ENCODE assay signal across 9 mouse cellular contexts in the genomic region with DNA sequence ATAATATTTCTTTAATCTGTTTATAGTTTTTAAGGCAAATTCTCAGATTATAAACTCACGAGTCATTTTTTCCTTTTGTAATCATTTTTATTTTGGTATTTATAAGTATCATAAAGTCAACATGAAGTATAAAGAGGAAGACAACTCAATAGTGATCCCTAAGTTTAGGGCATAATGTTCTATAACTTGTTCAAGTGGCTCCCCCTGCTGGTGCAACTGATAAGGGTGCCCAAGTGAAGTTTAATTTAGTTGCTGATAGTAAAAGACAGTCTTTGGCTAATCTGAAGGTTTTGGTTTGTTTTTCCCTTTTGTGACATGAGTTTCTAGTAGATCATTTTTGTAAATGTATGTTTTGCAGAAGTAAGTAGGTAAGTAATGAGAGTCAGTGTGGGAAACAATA. TPM values are rescaled to one million over a fixed set of nuclear protein-coding genes. Genes with fewer than 3 reads are reported as not detected.
A peak's percentile ranks its signal among the peaks of the same experiment; 100 is the strongest.
DNase-seq lines count a peak whose midpoint lies in the region; ATAC-seq and TF ChIP-seq lines count a peak whose summit lies in the region.
"Had no signal": no experiment of that assay in that cellular context is flagged by ENCODE, and none has a peak within 500 bp of the region (broad histone marks: within the 10 kb centered on the region; RNA-seq: fewer than 3 reads in every experiment).

No protein-coding gene starts in this region.

- WGBS in liver, adult 2 months: 28% methylated on average over 1 of the region's 1 CpGs
- 34% methylated on average over 1 of the region's 1 CpGs for WGBS in liver, embryonic 11.5 days
- 38% methylated on average over 1 of the region's 1 CpGs for WGBS in embryonic facial prominence, embryonic 10.5 days
- WGBS in limb, embryonic 14.5 days: 38% methylated on average over 1 of the region's 1 CpGs

- no peaks in the 10 kb centered on the region for H3K27me3 ChIP-seq in liver, adult 2 months (ENCODE audit: control insufficient read depth, insufficient read depth, low read length)
- H3K27me3 ChIP-seq in liver, embryonic 11.5 days (replicated peaks; ENCODE audit: control insufficient read depth, insufficient read depth, low read length): no peaks in the 10 kb centered on the region
- H3K27me3 ChIP-seq in embryonic facial prominence, embryonic 10.5 days (replicated peaks; ENCODE audit: low read depth, poor library complexity, severe bottlenecking): no peaks in the 10 kb centered on the region
- no peaks in the 10 kb centered on the region for H3K27me3 ChIP-seq in limb, embryonic 14.5 days (ENCODE audit: control insufficient read depth, insufficient read depth, low read length)
- H3K27me3 ChIP-seq: stomach, embryonic 15.5 days had no signal

- no peak overlapping the region for H3K4me2 ChIP-seq in liver, embryonic 11.5 days
- no peak overlapping the region for H3K4me2 ChIP-seq in limb, embryonic 14.5 days (replicated peaks; ENCODE audit: low read depth, low read length, severe bottlenecking)
- H3K4me2 ChIP-seq: stomach, embryonic 15.5 days had no signal

- peaks cover 18% of the 10 kb centered on the region for H3K36me3 ChIP-seq in liver, adult 2 months (ENCODE audit: control insufficient read depth, insufficient read depth, low read length)
- H3K36me3 ChIP-seq in liver, embryonic 11.5 days (ENCODE audit: control insufficient read depth, insufficient read depth, low read length): peaks cover 7% of the 10 kb centered on the region
- H3K36me3 ChIP-seq in embryonic facial prominence, embryonic 10.5 days (replicated peaks): peaks cover 73% of the 10 kb centered on the region
- peaks cover 56% of the 10 kb centered on the region for H3K36me3 ChIP-seq in limb, embryonic 14.5 days (ENCODE audit: control insufficient read depth, insufficient read depth, low read length)

- H3K9ac ChIP-seq in liver, adult 2 months (ENCODE audit: low read depth, low read length): no peak overlapping the region
- H3K9ac ChIP-seq in liver, embryonic 11.5 days (ENCODE audit: low read depth, low read length): no peak overlapping the region
- no peak overlapping the region for H3K9ac ChIP-seq in limb, embryonic 14.5 days (ENCODE audit: low read depth, low read length, severe bottlenecking)
- H3K9ac ChIP-seq: stomach, embryonic 15.5 days had no signal

- no peaks in the 10 kb centered on the region for H3K9me3 ChIP-seq in liver, embryonic 11.5 days (ENCODE audit: control insufficient read depth, low read length)
- H3K9me3 ChIP-seq in embryonic facial prominence, embryonic 10.5 days: no peaks in the 10 kb centered on the region
- H3K9me3 ChIP-seq in limb, embryonic 14.5 days (ENCODE audit: control insufficient read depth, low read length): no peaks in the 10 kb centered on the region
- H3K9me3 ChIP-seq: stomach, embryonic 15.5 days had no signal

- no peaks in the 10 kb centered on the region for H3K79me2 ChIP-seq in liver, adult 2 months (ENCODE audit: control insufficient read depth, insufficient read depth, low read length)

- H3K27ac ChIP-seq in liver, adult 2 months (replicated peaks; ENCODE audit: insufficient read depth, low read depth, low read length): no peak overlapping the region
- H3K27ac ChIP-seq in liver, embryonic 11.5 days (ENCODE audit: low read depth, low read length): no peak overlapping the region
- H3K27ac ChIP-seq in embryonic facial prominence, embryonic 10.5 days (replicated peaks): no peak overlapping the region
- no peak overlapping the region for H3K27ac ChIP-seq in limb, embryonic 14.5 days (replicated peaks; ENCODE audit: low read depth, low read length)
- H3K27ac ChIP-seq: stomach, embryonic 15.5 days had no signal

- no peak for TF ChIP-seq CTCF in liver, adult 2 months (IDR thresholded peaks at IDR 0.05; ENCODE audit: low read depth, low read length)

- no peak for TF ChIP-seq POLR2A in liver, adult 2 months (IDR thresholded peaks at IDR 0.05; ENCODE audit: extremely low read depth, insufficient read depth, low read length)
- no peak for TF ChIP-seq POLR2A in limb, embryonic 14.5 days (IDR thresholded peaks at IDR 0.05; ENCODE audit: borderline replicate concordance, extremely low read depth, insufficient read depth, insufficient read length)

- no peaks in the 10 kb centered on the region for H3K4me1 ChIP-seq in liver, adult 2 months (ENCODE audit: control insufficient read depth, insufficient read depth, low read length)
- no peaks in the 10 kb centered on the region for H3K4me1 ChIP-seq in liver, embryonic 11.5 days (replicated peaks; ENCODE audit: control insufficient read depth, insufficient read depth, low read length)
- no peaks in the 10 kb centered on the region for H3K4me1 ChIP-seq in embryonic facial prominence, embryonic 10.5 days
- no peaks in the 10 kb centered on the region for H3K4me1 ChIP-seq in limb, embryonic 14.5 days (ENCODE audit: control insufficient read depth, insufficient read depth, low read length)
- H3K4me1 ChIP-seq: stomach, embryonic 15.5 days had no signal

- ATAC-seq in liver, embryonic 11.5 days (replicated peaks; ENCODE audit: low FRiP score): no peak
- no peak for ATAC-seq in limb, embryonic 14.5 days (ENCODE audit: low FRiP score, low read depth)

- peak; percentile 55 for DNase-seq in liver, adult 2 months (ENCODE audit: extremely low read depth, low read depth, low spot score)
- DNase-seq in liver, embryonic 11.5 days (ENCODE audit: low spot score): no peak
- peak; percentile 87 for DNase-seq in adrenal gland, postnatal 10 days
- DNase-seq in embryonic facial prominence, embryonic 10.5 days (ENCODE audit: low spot score): peak; percentile 59
- peak; percentile 45 to 83 for DNase-seq in kidney, adult 8-10 months
- peak; percentile 87 for DNase-seq in limb, embryonic 14.5 days (ENCODE audit: low spot score)
- peak; percentile 84 to 87 for DNase-seq in right cerebral cortex, adult 2 months (ENCODE audit: low spot score in 2 of 2)
- peak; percentile 81 for DNase-seq in urinary bladder, postnatal 14 days (ENCODE audit: low spot score)

- H3K4me3 ChIP-seq in liver, adult 2 months (ENCODE audit: insufficient read depth, low read depth, low read length): no peak overlapping the region
- no peak overlapping the region for H3K4me3 ChIP-seq in liver, embryonic 11.5 days (ENCODE audit: low read depth, low read length)
- H3K4me3 ChIP-seq in embryonic facial prominence, embryonic 10.5 days: no peak overlapping the region
- no peak overlapping the region for H3K4me3 ChIP-seq in limb, embryonic 14.5 days (replicated peaks; ENCODE audit: low read length)
- H3K4me3 ChIP-seq: stomach, embryonic 15.5 days had no signal

RNA-seq across cellular contexts. Expression of a gene that starts 55.8 kb away (rescaled TPM):
- 12.5 and 13.6 TPM in 2 replicates for total RNA-seq in liver, adult 2 months (2014; rRNA removed)
- polyA plus RNA-seq in liver, adult 2 months (2012; rRNA removed): 5.3 and 7.2 TPM in 2 replicates
- polyA plus RNA-seq in liver, embryonic 11.5 days (2014; fragmentation: Nextera tagmentation; extraction: Ambion mirVana): 11.8 and 12.8 TPM in 2 replicates
- 10 to 100 TPM; 27.3 to 34.4 TPM for total RNA-seq in adrenal gland, postnatal 10 days (2021)
- 14.8 TPM in 2 replicates for polyA plus RNA-seq in embryonic facial prominence, embryonic 10.5 days (2016; fragmentation: Nextera tagmentation; extraction: Ambion mirVana)
- polyA plus RNA-seq in limb, embryonic 14.5 days (2012; rRNA removed): 23.1 and 25.0 TPM in 2 replicates
- polyA plus RNA-seq in limb, embryonic 14.5 days (2014; fragmentation: Nextera tagmentation; extraction: Ambion mirVana): 16.2 and 19.5 TPM in 2 replicates
